In genomic region chr14:93607546-93607945, GRCm38 (mm10) we compare ENCODE assay signal across 26 mouse cellular contexts.
DNase-seq lines count a peak whose midpoint lies in the region; ATAC-seq and TF ChIP-seq lines count a peak whose summit lies in the region.
"Had no signal": no experiment of that assay in that cellular context is flagged by ENCODE, and none has a peak within 500 bp of the region (broad histone marks: within the 10 kb centered on the region; RNA-seq: fewer than 3 reads in every experiment).

No protein-coding gene starts in this region.

- H3K4me1 ChIP-seq in intestine, embryonic 15.5 days (replicated peaks): no peaks in the 10 kb centered on the region
- H3K4me1 ChIP-seq: forebrain, embryonic 13.5 days; hindbrain, embryonic 10.5 days; hindbrain, embryonic 15.5 days; limb, embryonic 12.5 days; liver, embryonic 15.5 days; midbrain, embryonic 10.5 days; midbrain, embryonic 15.5 days; neural tube, embryonic 15.5 days had no signal

- no peak overlapping the region for H3K4me2 ChIP-seq in intestine, embryonic 15.5 days (replicated peaks)
- H3K4me2 ChIP-seq: forebrain, embryonic 13.5 days; hindbrain, embryonic 15.5 days; limb, embryonic 12.5 days; liver, embryonic 15.5 days; lung, embryonic 14.5 days; midbrain, embryonic 15.5 days; neural tube, embryonic 15.5 days had no signal

- DNase-seq in layer of hippocampus, adult 2 months (ENCODE audit: low spot score in 2 of 2): no peak
- no peak for DNase-seq in layer of hippocampus, adult 11-12 months (ENCODE audit: low spot score)
- DNase-seq in right cerebral cortex, adult 2 months (ENCODE audit: low spot score in 2 of 2): peak; percentile 65 to 78
- DNase-seq in right cerebral cortex, postnatal 14 days: no peak
- peak; percentile 43 to 88 for DNase-seq in left cerebral cortex, postnatal 25 days (ENCODE audit: low spot score in 2 of 2)
- DNase-seq in telencephalon, adult 2 months (ENCODE audit: low read depth, low spot score): peak; percentile 80
- no peak for DNase-seq in gastrocnemius, postnatal 25 days
- DNase-seq: adrenal gland, postnatal 25 days; cerebellum, adult 8-10 months; cerebellum, postnatal 25 days; gastrocnemius, postnatal 10 days; heart, postnatal 14 days; kidney, adult 2 months; kidney, postnatal 36 days; lung, embryonic 14.5 days; lung, postnatal 14 days had no signal

- no peak overlapping the region for H3K4me3 ChIP-seq in layer of hippocampus, adult 2 months
- no peak overlapping the region for H3K4me3 ChIP-seq in intestine, embryonic 15.5 days (replicated peaks)
- H3K4me3 ChIP-seq: forebrain, embryonic 13.5 days; hindbrain, embryonic 10.5 days; hindbrain, embryonic 15.5 days; limb, embryonic 12.5 days; liver, embryonic 15.5 days; midbrain, embryonic 10.5 days; midbrain, embryonic 15.5 days; neural tube, embryonic 15.5 days had no signal

- H3K36me3 ChIP-seq in intestine, embryonic 15.5 days: no peaks in the 10 kb centered on the region
- H3K36me3 ChIP-seq: hindbrain, embryonic 10.5 days; hindbrain, embryonic 15.5 days; limb, embryonic 12.5 days; liver, embryonic 15.5 days; midbrain, embryonic 10.5 days; midbrain, embryonic 15.5 days; neural tube, embryonic 15.5 days had no signal

- ATAC-seq in intestine, embryonic 15.5 days: no peak
- ATAC-seq: forebrain, embryonic 13.5 days; inflammation-experienced regulatory T-cells, adult 6 months; midbrain, embryonic 15.5 days had no signal

- intact Hi-C loops in left cerebral cortex, postnatal 25 days (cut with DNase I): loop anchor here (1.0 to 5.0 kb wide), 3 partner anchors 17 to 110 kb away; no protein-coding TSS in a partner anchor

- no peaks in the 10 kb centered on the region for H3K27me3 ChIP-seq in intestine, embryonic 15.5 days (replicated peaks)
- H3K27me3 ChIP-seq: forebrain, embryonic 13.5 days; hindbrain, embryonic 15.5 days; limb, embryonic 12.5 days; liver, embryonic 15.5 days; midbrain, embryonic 15.5 days; neural tube, embryonic 15.5 days had no signal

- no peak overlapping the region for H3K9ac ChIP-seq in intestine, embryonic 15.5 days
- H3K9ac ChIP-seq: forebrain, embryonic 13.5 days; hindbrain, embryonic 15.5 days; limb, embryonic 12.5 days; liver, embryonic 15.5 days; lung, embryonic 14.5 days; midbrain, embryonic 15.5 days; neural tube, embryonic 15.5 days had no signal

- WGBS in intestine, embryonic 15.5 days: 97% methylated on average over 3 of the region's 3 CpGs

- no peak; the same call in 1 of the 2 replicates for TF ChIP-seq CTCF in layer of hippocampus, adult 2 months (conservative IDR thresholded peaks at IDR 0.05)

- H3K27ac ChIP-seq in layer of hippocampus, adult 2 months: peak overlapping the region; percentile 6
- H3K27ac ChIP-seq in intestine, embryonic 15.5 days: no peak overlapping the region
- H3K27ac ChIP-seq: forebrain, embryonic 13.5 days; hindbrain, embryonic 10.5 days; hindbrain, embryonic 15.5 days; limb, embryonic 12.5 days; liver, embryonic 15.5 days; midbrain, embryonic 10.5 days; midbrain, embryonic 15.5 days; neural tube, embryonic 15.5 days had no signal

- H3K9me3 ChIP-seq in intestine, embryonic 15.5 days: no peaks in the 10 kb centered on the region
- H3K9me3 ChIP-seq: forebrain, embryonic 13.5 days; hindbrain, embryonic 10.5 days; hindbrain, embryonic 15.5 days; limb, embryonic 12.5 days; liver, embryonic 15.5 days; midbrain, embryonic 10.5 days; midbrain, embryonic 15.5 days; neural tube, embryonic 15.5 days had no signal

Comparison
In these comparisons a context has a peak if more than half of its experiments do, and no peak if none do; other contexts are left out.
1. DNase-seq: peak in right cerebral cortex, adult 2 months (2 of 2), left cerebral cortex, postnatal 25 days (2 of 2) and telencephalon, adult 2 months (single experiment); none in layer of hippocampus, adult 2 months (0 of 2), layer of hippocampus, adult 11-12 months (single experiment), right cerebral cortex, postnatal 14 days (single experiment) and gastrocnemius, postnatal 25 days (single experiment).